Mouse (Mus musculus): ENCODE measurements at regions not wholly inside any gene's neighbourhood (a gene's known extent, or its start where the extent isn't known, plus 50 kb on each side); places are given as distances from the start of the nearest gene placed in this dataset.
A peak's percentile ranks its signal among the peaks of the same experiment; 100 is the strongest.

DNA sequence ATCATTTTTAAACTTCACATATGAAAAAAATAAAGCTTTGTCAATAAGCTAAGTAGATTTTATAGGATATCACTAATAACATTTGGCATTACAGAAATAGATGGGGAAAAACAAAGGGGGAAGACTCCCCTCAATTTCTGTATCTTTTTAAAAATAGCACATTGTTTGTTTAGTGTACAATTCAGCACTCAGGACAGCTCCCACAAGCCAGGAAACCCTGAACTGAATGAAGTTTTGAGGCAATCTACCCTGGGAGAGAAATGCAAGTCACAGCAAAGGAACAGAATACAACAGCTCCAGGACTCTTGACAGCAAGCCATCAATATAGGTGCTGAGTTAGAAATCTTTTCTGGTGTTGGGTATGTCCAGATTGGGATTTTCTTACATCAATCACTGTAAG lies 556.5 kb upstream of the Sel1l start:
- no peaks in the 10 kb centered on the region for H3K36me3 ChIP-seq (ENCODE audit: control insufficient read depth, insufficient read depth)
- H3K4me3 ChIP-seq (ENCODE audit: low read depth, low read length), result no peak overlapping the region
- H3K4me2 ChIP-seq (replicated peaks; ENCODE audit: low read depth), result no peak overlapping the region
- no peaks in the 10 kb centered on the region for H3K4me1 ChIP-seq (replicated peaks; ENCODE audit: control insufficient read depth, insufficient read depth, low read length)
- no peaks in the 10 kb centered on the region for H3K9me3 ChIP-seq (ENCODE audit: control insufficient read depth)
- H3K27ac ChIP-seq (ENCODE audit: low read depth, low read length), result no peak overlapping the region
- no peak overlapping the region for H3K9ac ChIP-seq (ENCODE audit: low read depth, low read length)
- no peak for TF ChIP-seq CTCF (IDR thresholded peaks at IDR 0.05; ENCODE audit: low read depth)
- no peak for ATAC-seq
- H3K27me3 ChIP-seq (replicated peaks; ENCODE audit: control insufficient read depth, insufficient read depth, low read length), result no peaks in the 10 kb centered on the region

DNA sequence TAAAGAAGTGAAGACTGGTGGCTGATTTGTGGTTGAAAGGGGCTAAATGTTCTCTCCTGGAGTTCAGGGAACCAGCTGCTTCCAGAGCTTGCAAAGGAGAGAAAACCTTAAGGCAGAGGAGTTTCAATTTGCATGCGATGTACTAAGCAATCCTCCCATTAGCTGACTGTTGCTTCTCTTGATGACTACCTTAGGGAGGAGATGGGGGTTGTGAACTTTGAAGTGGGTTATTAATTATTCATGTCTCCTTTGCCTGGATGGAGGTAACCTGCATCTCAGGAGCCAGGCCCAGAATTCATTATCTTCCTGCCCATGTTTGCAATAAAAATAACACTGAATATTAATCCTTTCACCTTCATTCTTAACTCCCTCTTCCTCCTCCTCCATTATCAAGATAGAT lies 552.0 kb upstream of the Sel1l start:
- no peak overlapping the region for H3K4me3 ChIP-seq (ENCODE audit: low read depth, low read length)
- no peak for TF ChIP-seq CTCF (IDR thresholded peaks at IDR 0.05; ENCODE audit: low read depth)
- no peaks in the 10 kb centered on the region for H3K4me1 ChIP-seq (replicated peaks; ENCODE audit: control insufficient read depth, insufficient read depth, low read length)
- no peaks in the 10 kb centered on the region for H3K36me3 ChIP-seq (ENCODE audit: control insufficient read depth, insufficient read depth)
- no peak overlapping the region for H3K27ac ChIP-seq (ENCODE audit: low read depth, low read length)
- H3K27me3 ChIP-seq (replicated peaks; ENCODE audit: control insufficient read depth, insufficient read depth, low read length), result no peaks in the 10 kb centered on the region
- H3K4me2 ChIP-seq (replicated peaks; ENCODE audit: low read depth), result no peak overlapping the region
- H3K9me3 ChIP-seq (ENCODE audit: control insufficient read depth), result no peaks in the 10 kb centered on the region
- WGBS, result 44% methylated on average over 1 of the region's 1 CpGs
- no peak overlapping the region for H3K9ac ChIP-seq (ENCODE audit: low read depth, low read length)
- no peak for ATAC-seq

DNA sequence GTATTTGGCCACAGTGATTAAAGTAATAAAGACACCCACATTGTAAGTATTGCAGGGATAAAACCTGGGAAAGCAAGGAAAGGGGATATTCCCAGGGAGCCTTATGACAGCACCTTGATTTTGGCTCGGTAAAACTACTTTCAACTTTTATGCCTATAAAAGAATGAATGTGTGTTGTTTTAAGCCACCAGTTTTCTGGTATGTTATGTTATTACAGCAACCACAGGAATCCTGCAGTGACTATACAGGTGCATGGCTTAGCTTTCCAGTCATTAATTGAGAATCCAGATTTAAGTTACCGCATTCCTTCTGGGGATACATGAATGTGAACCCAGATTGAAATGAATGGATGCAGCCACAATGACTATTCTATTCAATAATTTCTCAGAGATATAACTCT lies 537.2 kb upstream of the Sel1l start:
- H3K4me1 ChIP-seq (replicated peaks; ENCODE audit: control insufficient read depth, insufficient read depth, low read length), result no peaks in the 10 kb centered on the region
- 88% methylated on average over 2 of the region's 2 CpGs for WGBS
- H3K9me3 ChIP-seq (ENCODE audit: control insufficient read depth), result no peaks in the 10 kb centered on the region
- no peak for TF ChIP-seq CTCF (IDR thresholded peaks at IDR 0.05; ENCODE audit: low read depth)
- no peaks in the 10 kb centered on the region for H3K27me3 ChIP-seq (replicated peaks; ENCODE audit: control insufficient read depth, insufficient read depth, low read length)
- no peaks in the 10 kb centered on the region for H3K36me3 ChIP-seq (ENCODE audit: control insufficient read depth, insufficient read depth)
- ATAC-seq, result no peak
- no peak overlapping the region for H3K9ac ChIP-seq (ENCODE audit: low read depth, low read length)
- H3K27ac ChIP-seq (ENCODE audit: low read depth, low read length), result no peak overlapping the region
- H3K4me3 ChIP-seq (ENCODE audit: low read depth, low read length), result no peak overlapping the region
- H3K4me2 ChIP-seq (replicated peaks; ENCODE audit: low read depth), result no peak overlapping the region

DNA sequence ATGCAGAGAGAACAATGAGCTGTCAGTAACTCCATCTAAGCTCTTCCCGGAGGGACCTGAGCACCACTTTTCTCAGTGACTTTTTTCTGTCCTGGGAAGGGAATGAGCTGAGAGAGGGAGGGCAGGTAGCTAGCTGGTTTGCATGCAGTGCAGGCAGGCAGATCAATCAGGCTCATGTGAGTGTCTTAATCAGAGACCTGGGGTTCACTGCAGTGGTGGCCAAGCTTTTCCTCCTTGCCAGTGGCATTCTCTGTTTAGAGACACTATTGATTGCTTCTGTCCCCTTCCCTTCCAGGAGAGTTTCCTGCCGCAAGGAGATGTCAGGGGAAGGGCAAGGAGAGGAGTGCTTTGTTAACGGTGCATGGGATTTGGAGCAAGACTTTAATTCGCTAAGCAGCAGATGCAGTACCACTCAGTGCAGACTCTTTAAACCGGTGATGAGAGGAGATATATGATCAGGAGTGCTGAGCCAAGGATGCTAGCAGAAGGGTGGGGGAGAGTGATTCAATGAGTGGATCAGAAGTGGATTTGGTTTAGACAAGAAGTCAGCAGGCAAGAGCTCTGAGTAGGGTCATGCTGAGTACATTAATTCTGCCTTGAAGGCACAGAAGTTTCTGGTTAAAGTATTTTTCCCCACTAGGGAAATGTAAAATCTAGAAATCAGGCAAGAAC lies 535.4 kb upstream of the Sel1l start:
- TF ChIP-seq CTCF (IDR thresholded peaks at IDR 0.05; ENCODE audit: low read depth), result no peak
- WGBS, result 20% methylated on average over 5 of the region's 5 CpGs
- no peak for ATAC-seq
- H3K4me1 ChIP-seq (replicated peaks; ENCODE audit: control insufficient read depth, insufficient read depth, low read length), result no peaks in the 10 kb centered on the region
- H3K4me2 ChIP-seq (replicated peaks; ENCODE audit: low read depth), result no peak overlapping the region
- H3K9me3 ChIP-seq (ENCODE audit: control insufficient read depth), result no peaks in the 10 kb centered on the region
- no peak overlapping the region for H3K4me3 ChIP-seq (ENCODE audit: low read depth, low read length)
- H3K27me3 ChIP-seq (replicated peaks; ENCODE audit: control insufficient read depth, insufficient read depth, low read length), result no peaks in the 10 kb centered on the region
- no peak overlapping the region for H3K27ac ChIP-seq (ENCODE audit: low read depth, low read length)
- no peaks in the 10 kb centered on the region for H3K36me3 ChIP-seq (ENCODE audit: control insufficient read depth, insufficient read depth)
- no peak overlapping the region for H3K9ac ChIP-seq (ENCODE audit: low read depth, low read length)

DNA sequence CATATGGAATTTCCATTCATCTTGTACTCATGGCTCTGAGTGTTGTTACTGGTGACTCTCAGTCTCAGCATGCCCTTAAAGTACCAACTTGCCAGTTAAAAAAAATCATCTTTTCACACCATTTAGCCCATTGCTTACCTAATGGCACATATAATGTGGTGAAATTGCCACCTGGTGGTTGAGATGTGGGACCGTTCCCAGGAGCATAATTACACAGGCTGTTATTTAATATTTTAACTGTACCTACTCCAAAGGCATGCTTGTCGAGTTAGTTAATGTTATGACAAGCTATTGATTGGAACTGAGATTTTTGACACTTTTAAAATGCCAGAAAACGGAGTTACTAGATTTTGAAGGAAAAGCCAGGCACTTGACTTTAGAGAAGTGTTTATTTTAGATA lies 530.2 kb upstream of the Sel1l start:
- no peak for ATAC-seq
- H3K9me3 ChIP-seq (ENCODE audit: control insufficient read depth), result no peaks in the 10 kb centered on the region
- no peak overlapping the region for H3K9ac ChIP-seq (ENCODE audit: low read depth, low read length)
- H3K27ac ChIP-seq (ENCODE audit: low read depth, low read length), result no peak overlapping the region
- H3K4me2 ChIP-seq (replicated peaks; ENCODE audit: low read depth), result no peak overlapping the region
- H3K4me1 ChIP-seq (replicated peaks; ENCODE audit: control insufficient read depth, insufficient read depth, low read length), result no peaks in the 10 kb centered on the region
- 50% methylated on average over 3 of the region's 3 CpGs for WGBS
- H3K4me3 ChIP-seq (ENCODE audit: low read depth, low read length), result no peak overlapping the region
- no peaks in the 10 kb centered on the region for H3K36me3 ChIP-seq (ENCODE audit: control insufficient read depth, insufficient read depth)
- TF ChIP-seq CTCF (IDR thresholded peaks at IDR 0.05; ENCODE audit: low read depth), result peak; percentile 58
- H3K27me3 ChIP-seq (replicated peaks; ENCODE audit: control insufficient read depth, insufficient read depth, low read length), result no peaks in the 10 kb centered on the region

DNA sequence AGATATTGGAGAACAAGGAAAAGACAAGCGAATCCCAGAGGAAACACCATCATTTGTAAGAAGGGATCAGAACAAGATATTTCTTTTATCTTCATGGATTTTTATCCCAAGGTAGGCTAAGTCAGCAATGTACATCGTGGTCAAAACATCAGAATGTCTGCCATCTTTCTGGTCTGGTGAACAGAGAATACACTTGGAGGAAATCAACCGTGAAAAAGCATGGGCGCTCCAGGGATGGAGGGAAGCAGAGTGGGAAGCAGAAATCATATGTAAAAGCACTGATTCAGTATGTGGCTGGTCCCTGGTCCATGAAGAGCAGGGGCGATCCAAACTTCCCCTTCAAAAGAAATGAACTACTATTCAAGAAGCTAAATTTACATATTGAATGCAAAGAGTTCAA lies 517.0 kb upstream of the Sel1l start:
- Histone ChIP-seq H3K9ac (ENCODE audit: low read depth, low read length) (no peak overlapping the region), H3K27me3 (replicated peaks; ENCODE audit: control insufficient read depth, insufficient read depth, low read length) (no peaks in the 10 kb centered on the region), H3K27ac (ENCODE audit: low read depth, low read length) (no peak overlapping the region), H3K9me3 (ENCODE audit: control insufficient read depth) (no peaks in the 10 kb centered on the region), H3K4me1 (replicated peaks; ENCODE audit: control insufficient read depth, insufficient read depth, low read length) (no peaks in the 10 kb centered on the region), H3K36me3 (ENCODE audit: control insufficient read depth, insufficient read depth) (no peaks in the 10 kb centered on the region), H3K4me3 (ENCODE audit: low read depth, low read length) (no peak overlapping the region), H3K4me2 (replicated peaks; ENCODE audit: low read depth) (no peak overlapping the region)
- WGBS, result 91% methylated on average over 5 of the region's 5 CpGs
- no peak for TF ChIP-seq CTCF (IDR thresholded peaks at IDR 0.05; ENCODE audit: low read depth)
- no peak for ATAC-seq
